Mouse (Mus musculus): ENCODE results near the gene Pde11a.

Gene Pde11a

GRCm38 (mm10) chr2:76095861-76096260, 242.7 kb downstream of the Pde11a start:
- no peak for DNase-seq (ENCODE audit: low spot score)

GRCm38 (mm10) chr2:76090506-76090905, 248.1 kb downstream of the Pde11a start:
- DNase-seq (ENCODE audit: low spot score) = no peak

- DNase-seq (ENCODE audit: low spot score) = no peak
Observed at GRCm38 (mm10) chr2:76088844-76089243, 249.7 kb downstream of the Pde11a start.

GRCm38 (mm10) chr2:76088413-76088812, 250.2 kb downstream of the Pde11a start:
- DNase-seq (ENCODE audit: low spot score) = peak; percentile 61

- no peak for DNase-seq (ENCODE audit: low spot score)
Observed at GRCm38 (mm10) chr2:76087170-76087569, 251.4 kb downstream of the Pde11a start.

- DNase-seq (ENCODE audit: low spot score) = no peak
Observed at GRCm38 (mm10) chr2:76084982-76085381, 253.6 kb downstream of the Pde11a start.

GRCm38 (mm10) chr2:76083901-76084300, 254.7 kb downstream of the Pde11a start:
- DNase-seq (ENCODE audit: low spot score) = no peak

GRCm38 (mm10) chr2:76083396-76083795, 255.2 kb downstream of the Pde11a start:
- no peak for DNase-seq (ENCODE audit: low spot score)

- no peak for DNase-seq (ENCODE audit: low spot score)
Observed at GRCm38 (mm10) chr2:76081991-76082390, 256.6 kb downstream of the Pde11a start.

- DNase-seq (ENCODE audit: low spot score) = no peak
Observed at GRCm38 (mm10) chr2:76080549-76080948, 258.0 kb downstream of the Pde11a start.

GRCm38 (mm10) chr2:76076838-76077237, 261.7 kb downstream of the Pde11a start:
- DNase-seq (ENCODE audit: low spot score) = no peak

- no peak for DNase-seq (ENCODE audit: low spot score)
Observed at GRCm38 (mm10) chr2:76076047-76076446, 262.5 kb downstream of the Pde11a start.

GRCm38 (mm10) chr2:76073079-76073478, 265.5 kb downstream of the Pde11a start:
- DNase-seq (ENCODE audit: low spot score) = no peak

- DNase-seq (ENCODE audit: low spot score) = peak; percentile 76
Observed at GRCm38 (mm10) chr2:76070432-76071306, 267.9 kb downstream of the Pde11a start.

- DNase-seq (ENCODE audit: low spot score) = no peak
Observed at GRCm38 (mm10) chr2:76069238-76069637, 269.3 kb downstream of the Pde11a start.

- DNase-seq (ENCODE audit: low spot score) = no peak
Observed at GRCm38 (mm10) chr2:76068155-76068554, 270.4 kb downstream of the Pde11a start.

- no peak for DNase-seq (ENCODE audit: low spot score)
Observed at GRCm38 (mm10) chr2:76067144-76067543, 271.4 kb downstream of the Pde11a start.

- DNase-seq (ENCODE audit: low spot score) = no peak
Observed at GRCm38 (mm10) chr2:76065292-76065691, 273.3 kb downstream of the Pde11a start.

GRCm38 (mm10) chr2:76064078-76064477, 274.5 kb downstream of the Pde11a start:
- peak; percentile 32 for DNase-seq (ENCODE audit: low spot score)

- DNase-seq (ENCODE audit: low spot score) = no peak
Observed at GRCm38 (mm10) chr2:76060207-76060606, 278.4 kb downstream of the Pde11a start.

GRCm38 (mm10) chr2:76059595-76059994, 279.0 kb downstream of the Pde11a start:
- DNase-seq (ENCODE audit: low spot score) = no peak

- no peak for DNase-seq (ENCODE audit: low spot score)
Observed at GRCm38 (mm10) chr2:76058661-76059467, 279.7 kb downstream of the Pde11a start.

GRCm38 (mm10) chr2:76057555-76057954, 281.0 kb downstream of the Pde11a start:
- no peak for DNase-seq (ENCODE audit: low spot score)

Data from MN1 (cell line).